Mouse (Mus musculus): ENCODE data around the gene Psen2. TPM values are rescaled to one million over a fixed set of nuclear protein-coding genes. Genes with fewer than 3 reads are reported as not detected.
A peak's percentile ranks its signal among the peaks of the same experiment; 100 is the strongest.

Gene Psen2
- polyA plus RNA-seq, 1 experiment from 2014 or later: 18.8 TPM

DNA sequence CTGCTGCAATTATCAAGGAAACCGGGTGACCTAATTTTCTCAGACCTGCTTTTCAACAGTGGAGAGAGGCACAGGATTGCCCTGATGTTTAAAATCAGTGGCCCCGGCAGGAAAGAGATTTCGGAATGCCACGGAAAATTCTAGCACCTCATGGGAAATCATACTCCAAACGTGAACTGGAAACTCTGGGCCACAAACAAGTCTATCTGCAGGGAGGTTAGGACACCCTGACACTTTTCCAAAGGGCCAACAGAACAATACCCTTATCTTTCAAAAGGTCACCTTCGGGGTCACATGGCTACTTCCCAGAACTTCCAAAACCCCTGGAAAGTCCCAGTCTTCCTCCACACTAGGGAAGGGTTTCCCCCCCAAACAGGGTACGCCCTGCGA lies 12.8 kb downstream of the Psen2 start:
- peak overlapping the region; percentile 28; the same call in 1 of the 2 replicates for H3K4me2 ChIP-seq (ENCODE audit: low read depth, low read length)
- WGBS: 59% methylated on average over 8 of the region's 8 CpGs
- no peak overlapping the region for H3K27ac ChIP-seq (replicated peaks; ENCODE audit: low read depth, low read length)

GRCm38 (mm10) chr1:180249666-180250440 lies 13.4 kb downstream of the Psen2 start:
- Histone ChIP-seq H3K4me2 (ENCODE audit: low read depth, low read length) (peak overlapping the region; percentile 28), H3K9ac (ENCODE audit: low read depth, low read length) (no peak overlapping the region)
- WGBS: 12% methylated on average over 20 of the region's 20 CpGs

More for the DNA sequence above, 12.8 kb downstream of the Psen2 start:
- Histone ChIP-seq H3K4me1 (ENCODE audit: control insufficient read depth, insufficient read depth, low read length) (peaks cover 10% of the 10 kb centered on the region), H3K9me3 (ENCODE audit: control insufficient read depth, low read length) (no peaks in the 10 kb centered on the region), H3K4me3 (ENCODE audit: low read depth, low read length) (no peak overlapping the region), H3K36me3 (ENCODE audit: control insufficient read depth, insufficient read depth, low read length) (no peaks in the 10 kb centered on the region), H3K27me3 (replicated peaks; ENCODE audit: control insufficient read depth, insufficient read depth, low read length) (0 out of 2 replicates have a peak, but pooled peaks cover 4% of the 10 kb centered on the region), H3K9ac (ENCODE audit: low read depth, low read length) (no peak overlapping the region)
- ATAC-seq (ENCODE audit: low read depth) (no peak), DNase-seq (ENCODE audit: low spot score) (no peak)

DNA sequence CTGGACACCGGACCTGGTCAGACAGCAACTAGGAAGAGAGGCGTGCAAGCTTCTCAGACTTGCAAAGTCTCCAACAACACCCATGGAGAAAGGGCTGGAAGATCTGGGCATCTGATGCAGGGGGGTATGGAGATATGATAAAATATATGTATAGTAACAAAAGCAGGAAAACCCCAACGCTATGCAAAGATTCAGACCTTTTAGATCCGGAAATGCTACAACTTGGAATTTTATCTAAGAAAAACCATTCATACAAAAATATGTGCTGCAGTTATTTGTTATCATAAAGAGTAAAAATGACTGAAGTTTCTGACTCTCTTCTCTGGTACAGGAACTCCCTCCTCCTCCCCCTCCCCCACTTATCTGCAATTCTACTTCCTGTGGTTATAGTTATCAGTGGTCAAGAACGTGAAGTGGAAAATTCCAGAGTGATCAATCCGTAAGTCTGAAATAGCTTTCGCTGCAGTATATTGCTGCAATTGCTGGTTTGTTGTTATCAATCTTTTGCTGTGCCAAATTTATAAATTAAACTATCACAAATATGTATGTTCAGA lies 14.6 kb downstream of the Psen2 start:
- Histone ChIP-seq H3K27ac (replicated peaks; ENCODE audit: low read depth, low read length) (no peak overlapping the region), H3K27me3 (replicated peaks; ENCODE audit: control insufficient read depth, insufficient read depth, low read length) (no peaks in the 10 kb centered on the region), H3K4me3 (ENCODE audit: low read depth, low read length) (no peak overlapping the region), H3K36me3 (ENCODE audit: control insufficient read depth, insufficient read depth, low read length) (no peaks in the 10 kb centered on the region), H3K9ac (ENCODE audit: low read depth, low read length) (no peak overlapping the region), H3K4me2 (ENCODE audit: low read depth, low read length) (no peak overlapping the region), H3K4me1 (ENCODE audit: control insufficient read depth, insufficient read depth, low read length) (peaks cover 7% of the 10 kb centered on the region; the same call in 1 of the 2 replicates), H3K9me3 (ENCODE audit: control insufficient read depth, low read length) (no peaks in the 10 kb centered on the region)
- DNase-seq (ENCODE audit: low spot score) (no peak), ATAC-seq (ENCODE audit: low read depth) (no peak)
- 78% methylated on average over 7 of the region's 7 CpGs for WGBS

More at GRCm38 (mm10) chr1:180249666-180250440, 13.4 kb downstream of the Psen2 start:
- Histone ChIP-seq H3K4me3 (ENCODE audit: low read depth, low read length) (no peak overlapping the region), H3K9me3 (ENCODE audit: control insufficient read depth, low read length) (no peaks in the 10 kb centered on the region), H3K27me3 (replicated peaks; ENCODE audit: control insufficient read depth, insufficient read depth, low read length) (0 out of 2 replicates have a peak, but pooled peaks cover 2% of the 10 kb centered on the region), H3K36me3 (ENCODE audit: control insufficient read depth, insufficient read depth, low read length) (no peaks in the 10 kb centered on the region), H3K4me1 (ENCODE audit: control insufficient read depth, insufficient read depth, low read length) (peaks cover 7% of the 10 kb centered on the region; the same call in 1 of the 2 replicates), H3K27ac (replicated peaks; ENCODE audit: low read depth, low read length) (peak overlapping the region; percentile 15; the same call in 1 of the 2 replicates)
- ATAC-seq (ENCODE audit: low read depth) (peak; percentile 81), DNase-seq (ENCODE audit: low spot score) (peak; percentile 88)

GRCm38 (mm10) chr1:180247901-180248300 lies 15.3 kb downstream of the Psen2 start:
- no peak for ATAC-seq (ENCODE audit: low read depth)
- Histone ChIP-seq H3K27me3 (replicated peaks; ENCODE audit: control insufficient read depth, insufficient read depth, low read length) (no peaks in the 10 kb centered on the region), H3K27ac (replicated peaks; ENCODE audit: low read depth, low read length) (no peak overlapping the region), H3K9me3 (ENCODE audit: control insufficient read depth, low read length) (no peaks in the 10 kb centered on the region), H3K9ac (ENCODE audit: low read depth, low read length) (no peak overlapping the region), H3K36me3 (ENCODE audit: control insufficient read depth, insufficient read depth, low read length) (no peaks in the 10 kb centered on the region), H3K4me3 (ENCODE audit: low read depth, low read length) (no peak overlapping the region), H3K4me1 (ENCODE audit: control insufficient read depth, insufficient read depth, low read length) (peaks cover 7% of the 10 kb centered on the region; the same call in 1 of the 2 replicates), H3K4me2 (ENCODE audit: low read depth, low read length) (no peak overlapping the region)
- 82% methylated on average over 6 of the region's 7 CpGs for WGBS
- no peak for DNase-seq (ENCODE audit: low spot score)

DNA sequence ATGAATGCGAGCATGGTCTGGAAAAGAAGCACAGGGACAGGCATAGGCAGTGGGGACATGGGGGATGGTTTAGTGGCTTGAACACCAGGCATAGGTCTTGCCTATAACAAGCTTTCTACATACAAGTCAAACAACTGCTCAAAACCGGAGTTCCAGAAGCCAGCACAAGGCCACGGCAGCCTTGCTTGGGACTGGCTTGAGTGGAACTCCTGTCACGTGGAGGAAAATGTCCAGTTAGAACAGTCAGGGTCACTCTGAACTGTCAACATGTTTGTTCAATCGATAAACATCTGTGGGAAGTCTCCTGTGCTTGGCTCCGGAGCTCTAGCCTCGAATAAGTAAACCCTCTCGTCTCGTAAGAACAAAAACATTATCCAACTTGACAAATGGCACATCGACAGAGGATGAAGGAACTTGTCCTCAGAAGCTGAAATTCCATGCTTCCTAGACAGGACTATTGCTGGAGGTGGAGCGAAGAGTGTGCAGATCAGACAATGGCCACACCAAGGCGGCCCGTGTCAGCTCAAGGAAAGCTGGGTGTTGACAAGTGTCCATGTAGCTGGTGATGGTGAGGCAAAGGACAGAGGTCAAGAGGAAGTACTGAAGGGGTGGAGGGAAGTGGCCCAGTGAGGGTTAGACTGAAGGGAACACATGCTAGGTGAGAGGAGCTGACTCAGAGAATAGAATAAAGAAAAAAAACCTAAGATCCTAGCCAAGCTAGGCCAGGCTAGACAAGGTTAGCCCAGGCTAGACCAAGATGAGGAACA lies 17.3 kb downstream of the Psen2 start:
- DNase-seq (ENCODE audit: low spot score) (no peak), ATAC-seq (ENCODE audit: low read depth) (no peak)
- 85% methylated on average over 13 of the region's 13 CpGs for WGBS
- no peak overlapping the region for H3K4me2 ChIP-seq (ENCODE audit: low read depth, low read length)
- no peaks in the 10 kb centered on the region for H3K36me3 ChIP-seq (ENCODE audit: control insufficient read depth, insufficient read depth, low read length)
- no peak overlapping the region for H3K27ac ChIP-seq (replicated peaks; ENCODE audit: low read depth, low read length)
- no peak overlapping the region for H3K9ac ChIP-seq (ENCODE audit: low read depth, low read length)
- no peaks in the 10 kb centered on the region for H3K27me3 ChIP-seq (replicated peaks; ENCODE audit: control insufficient read depth, insufficient read depth, low read length)
- no peaks in the 10 kb centered on the region for H3K9me3 ChIP-seq (ENCODE audit: control insufficient read depth, low read length)
- peaks cover 7% of the 10 kb centered on the region; the same call in 1 of the 2 replicates for H3K4me1 ChIP-seq (ENCODE audit: control insufficient read depth, insufficient read depth, low read length)
- no peak overlapping the region for H3K4me3 ChIP-seq (ENCODE audit: low read depth, low read length)

- no peaks in the 10 kb centered on the region for H3K27me3 ChIP-seq (replicated peaks; ENCODE audit: control insufficient read depth, insufficient read depth, low read length)
- no peak overlapping the region for H3K4me2 ChIP-seq (ENCODE audit: low read depth, low read length)
- no peak overlapping the region for H3K27ac ChIP-seq (replicated peaks; ENCODE audit: low read depth, low read length)
- no peak overlapping the region for H3K9ac ChIP-seq (ENCODE audit: low read depth, low read length)
- no peaks in the 10 kb centered on the region for H3K9me3 ChIP-seq (ENCODE audit: control insufficient read depth, low read length)
- ATAC-seq (ENCODE audit: low read depth) (no peak), DNase-seq (ENCODE audit: low spot score) (no peak)
- H3K4me3 ChIP-seq (ENCODE audit: low read depth, low read length): no peak overlapping the region
- WGBS: 59% methylated on average over 3 of the region's 3 CpGs
- no peaks in the 10 kb centered on the region for H3K4me1 ChIP-seq (ENCODE audit: control insufficient read depth, insufficient read depth, low read length)
- H3K36me3 ChIP-seq (ENCODE audit: control insufficient read depth, insufficient read depth, low read length): no peaks in the 10 kb centered on the region
Measured at GRCm38 (mm10) chr1:180231729-180232128, 31.5 kb downstream of the Psen2 start.

DNA sequence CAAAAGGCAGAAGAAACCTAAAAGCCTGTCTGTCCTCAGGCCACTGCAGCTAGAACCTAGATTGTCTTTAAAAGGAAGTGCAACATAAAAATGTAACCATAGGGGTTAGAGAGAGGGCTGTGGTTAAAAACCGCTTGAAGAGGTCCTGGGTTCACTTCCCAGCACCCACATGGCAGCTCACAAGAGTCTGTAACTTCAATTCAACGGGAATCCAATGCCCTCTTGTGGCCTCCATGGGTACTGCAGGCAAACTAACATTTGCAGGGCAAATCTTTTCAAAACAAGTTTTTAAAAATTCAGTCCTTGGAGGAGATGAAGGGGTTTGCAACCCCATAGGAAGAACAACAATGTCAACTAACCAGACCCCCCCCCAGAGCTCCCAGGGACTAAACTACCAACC lies 32.7 kb downstream of the Psen2 start:
- DNase-seq (ENCODE audit: low spot score): no peak
- WGBS: 24% methylated on average over 2 of the region's 2 CpGs

DNA sequence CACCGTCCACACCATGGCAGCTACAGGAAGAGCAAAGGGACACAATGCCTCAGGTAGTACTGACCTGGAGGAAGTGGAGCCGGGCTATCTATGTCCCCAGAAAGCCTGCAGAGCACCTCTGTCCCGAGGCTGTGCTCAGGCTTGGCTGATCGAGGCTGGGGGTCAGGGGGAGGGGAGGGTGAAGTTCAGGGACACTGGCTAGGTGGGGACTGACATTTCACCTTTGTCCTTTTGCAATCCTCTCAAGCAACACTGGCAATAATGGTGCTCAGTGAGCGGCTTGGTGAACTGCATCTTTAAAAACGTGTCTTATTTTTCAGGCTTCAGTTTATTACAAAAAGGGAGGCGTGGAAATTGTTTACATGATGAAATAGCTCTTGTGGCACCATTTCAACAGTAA lies 33.3 kb downstream of the Psen2 start:
- Histone ChIP-seq H3K9ac (ENCODE audit: low read depth, low read length) (no peak overlapping the region), H3K9me3 (ENCODE audit: control insufficient read depth, low read length) (no peaks in the 10 kb centered on the region), H3K4me2 (ENCODE audit: low read depth, low read length) (no peak overlapping the region), H3K36me3 (ENCODE audit: control insufficient read depth, insufficient read depth, low read length) (no peaks in the 10 kb centered on the region), H3K4me3 (ENCODE audit: low read depth, low read length) (no peak overlapping the region), H3K4me1 (ENCODE audit: control insufficient read depth, insufficient read depth, low read length) (peaks cover 7% of the 10 kb centered on the region; the same call in 1 of the 2 replicates), H3K27me3 (replicated peaks; ENCODE audit: control insufficient read depth, insufficient read depth, low read length) (no peaks in the 10 kb centered on the region), H3K27ac (replicated peaks; ENCODE audit: low read depth, low read length) (no peak overlapping the region)
- whole genome bisulfite sequencing: 85% methylated on average over 7 of the region's 7 CpGs
- ATAC-seq (ENCODE audit: low read depth) (no peak), DNase-seq (ENCODE audit: low spot score) (no peak)

More for the DNA sequence above, 32.7 kb downstream of the Psen2 start:
- H3K4me3 ChIP-seq (ENCODE audit: low read depth, low read length): no peak overlapping the region
- H3K36me3 ChIP-seq (ENCODE audit: control insufficient read depth, insufficient read depth, low read length): no peaks in the 10 kb centered on the region
- peaks cover 4% of the 10 kb centered on the region; the same call in 1 of the 2 replicates for H3K4me1 ChIP-seq (ENCODE audit: control insufficient read depth, insufficient read depth, low read length)
- H3K4me2 ChIP-seq (ENCODE audit: low read depth, low read length): no peak overlapping the region
- ATAC-seq (ENCODE audit: low read depth): no peak
- no peak overlapping the region for H3K27ac ChIP-seq (replicated peaks; ENCODE audit: low read depth, low read length)
- H3K9ac ChIP-seq (ENCODE audit: low read depth, low read length): no peak overlapping the region
- H3K9me3 ChIP-seq (ENCODE audit: control insufficient read depth, low read length): no peaks in the 10 kb centered on the region
- H3K27me3 ChIP-seq (replicated peaks; ENCODE audit: control insufficient read depth, insufficient read depth, low read length): no peaks in the 10 kb centered on the region
